ENCODE assay signal across 25 mouse cellular contexts in genomic region chr13:95127288-95127687, GRCm38 (mm10).
"Had no signal": no experiment of that assay in that cellular context is flagged by ENCODE, and none has a peak within 500 bp of the region (broad histone marks: within the 10 kb centered on the region; RNA-seq: fewer than 3 reads in every experiment).

No protein-coding gene starts in this region.

- H3K9me3 ChIP-seq: kidney, embryonic 15.5 days; limb, embryonic 12.5 days; limb, embryonic 15.5 days; liver, embryonic 12.5 days; liver, embryonic 15.5 days; lung, embryonic 15.5 days; megakaryocyte, embryonic 14.5 days; midbrain, embryonic 10.5 days; midbrain, embryonic 13.5 days; neural tube, embryonic 13.5 days had no signal

- DNase-seq: kidney, postnatal 10 days; kidney, postnatal 36 days; layer of hippocampus, adult 9-11 months; left cerebral cortex, postnatal 4 days; lung, adult 18-20 months; lung, postnatal 10 days; lung, postnatal 36 days; right cerebral cortex, postnatal 14 days; right cerebral cortex, postnatal 4 days; thymus, adult 2 months; thymus, postnatal 14 days; thymus, postnatal 4 days had no signal

- ATAC-seq: liver, embryonic 12.5 days; midbrain, embryonic 13.5 days; midbrain, embryonic 16.5 days had no signal

- H3K9ac ChIP-seq: kidney, embryonic 15.5 days; limb, embryonic 12.5 days; limb, embryonic 15.5 days; liver, embryonic 12.5 days; liver, embryonic 15.5 days; lung, embryonic 15.5 days; midbrain, embryonic 13.5 days; neural tube, embryonic 13.5 days had no signal

- H3K36me3 ChIP-seq: kidney, embryonic 15.5 days; limb, embryonic 12.5 days; limb, embryonic 15.5 days; liver, embryonic 12.5 days; liver, embryonic 15.5 days; lung, embryonic 15.5 days; midbrain, embryonic 10.5 days; midbrain, embryonic 13.5 days; neural tube, embryonic 13.5 days had no signal

- H3K27me3 ChIP-seq: kidney, embryonic 15.5 days; limb, embryonic 12.5 days; limb, embryonic 15.5 days; liver, embryonic 12.5 days; liver, embryonic 15.5 days; lung, embryonic 15.5 days; midbrain, embryonic 13.5 days; neural tube, embryonic 13.5 days had no signal

- H3K27ac ChIP-seq: kidney, embryonic 15.5 days; limb, embryonic 12.5 days; limb, embryonic 15.5 days; liver, embryonic 12.5 days; liver, embryonic 15.5 days; lung, embryonic 15.5 days; midbrain, embryonic 10.5 days; midbrain, embryonic 13.5 days; neural tube, embryonic 13.5 days; stomach, postnatal 0 days had no signal

- H3K4me2 ChIP-seq: kidney, embryonic 15.5 days; limb, embryonic 12.5 days; limb, embryonic 15.5 days; liver, embryonic 12.5 days; liver, embryonic 15.5 days; lung, embryonic 15.5 days; midbrain, embryonic 13.5 days; neural tube, embryonic 13.5 days had no signal

- H3K4me1 ChIP-seq: kidney, embryonic 15.5 days; limb, embryonic 12.5 days; limb, embryonic 15.5 days; liver, embryonic 12.5 days; liver, embryonic 15.5 days; midbrain, embryonic 13.5 days; neural tube, embryonic 13.5 days had no signal

- H3K4me3 ChIP-seq: kidney, embryonic 15.5 days; limb, embryonic 12.5 days; limb, embryonic 15.5 days; liver, embryonic 12.5 days; liver, embryonic 15.5 days; lung, embryonic 15.5 days; megakaryocyte, embryonic 14.5 days; midbrain, embryonic 10.5 days; midbrain, embryonic 13.5 days; myocyte; neural tube, embryonic 13.5 days had no signal
